Mouse (Mus musculus): ENCODE results near the gene Flnb. TPM values are rescaled to one million over a fixed set of nuclear protein-coding genes. Genes with fewer than 3 reads are reported as not detected.

Gene Flnb
- 9.8 and 11.3 TPM in 2 replicates for polyA plus RNA-seq (2012; rRNA removed)

- H3K4me1 ChIP-seq (ENCODE audit: control insufficient read depth, insufficient read depth, low read length) = peaks cover 10% of the 10 kb centered on the region
Measured at GRCm38 (mm10) chr14:7817770-7818462, at the start of gene Flnb. Gene Flnb (plus strand): TSS chr14:7817957.

GRCm38 (mm10) chr14:7773714-7774389 lies 43.9 kb upstream of the Flnb start:
- Histone ChIP-seq H3K36me3 (ENCODE audit: control insufficient read depth, insufficient read depth, low read length) (no peaks in the 10 kb centered on the region), H3K4me3 (ENCODE audit: control insufficient read depth, low read depth, low read length) (peak overlapping the region; percentile 64), H3K27me3 (ENCODE audit: control insufficient read depth, insufficient read depth, low read length) (no peaks in the 10 kb centered on the region), H3K27ac (ENCODE audit: control insufficient read depth, insufficient read depth, low read depth, low read length) (no peak overlapping the region), H3K4me1 (ENCODE audit: control insufficient read depth, insufficient read depth, low read length) (no peaks in the 10 kb centered on the region)
- no peak for TF ChIP-seq POLR2A (IDR thresholded peaks at IDR 0.05; ENCODE audit: control insufficient read depth, low read depth, low read length)

More at GRCm38 (mm10) chr14:7817770-7818462, at the start of gene Flnb:
- no peaks in the 10 kb centered on the region for H3K27me3 ChIP-seq (ENCODE audit: control insufficient read depth, insufficient read depth, low read length)
- no peaks in the 10 kb centered on the region for H3K36me3 ChIP-seq (ENCODE audit: control insufficient read depth, insufficient read depth, low read length)
- no peak within 1 kb of the TSS for H3K27ac ChIP-seq (ENCODE audit: control insufficient read depth, insufficient read depth, low read depth, low read length)
- peak within 1 kb of the TSS; percentile 44 for H3K4me3 ChIP-seq (ENCODE audit: control insufficient read depth, low read depth, low read length)
- peak; percentile 52 for TF ChIP-seq POLR2A (IDR thresholded peaks at IDR 0.05; ENCODE audit: control insufficient read depth, low read depth, low read length)
- peak; percentile 89; the same call in 1 of the 2 replicates for TF ChIP-seq CTCF (IDR thresholded peaks at IDR 0.05; ENCODE audit: control insufficient read depth, insufficient read depth, insufficient replicate concordance, low read depth, low read length)

GRCm38 (mm10) chr14:7786073-7786472 lies 31.7 kb upstream of the Flnb start:
- no peak overlapping the region for H3K27ac ChIP-seq (ENCODE audit: control insufficient read depth, insufficient read depth, low read depth, low read length)

GRCm38 (mm10) chr14:7789266-7790030 lies 28.3 kb upstream of the Flnb start:
- no peaks in the 10 kb centered on the region; the same call in 1 of the 2 replicates for H3K36me3 ChIP-seq (ENCODE audit: control insufficient read depth, insufficient read depth, low read length)
- H3K4me3 ChIP-seq (ENCODE audit: control insufficient read depth, low read depth, low read length) = peak overlapping the region; percentile 48
- H3K4me1 ChIP-seq (ENCODE audit: control insufficient read depth, insufficient read depth, low read length) = peaks cover 9% of the 10 kb centered on the region
- TF ChIP-seq POLR2A (IDR thresholded peaks at IDR 0.05; ENCODE audit: control insufficient read depth, low read depth, low read length) (no peak), CTCF (IDR thresholded peaks at IDR 0.05; ENCODE audit: control insufficient read depth, insufficient read depth, insufficient replicate concordance, low read depth, low read length) (no peak)
- no peak overlapping the region for H3K27ac ChIP-seq (ENCODE audit: control insufficient read depth, insufficient read depth, low read depth, low read length)
- no peaks in the 10 kb centered on the region for H3K27me3 ChIP-seq (ENCODE audit: control insufficient read depth, insufficient read depth, low read length)

More at GRCm38 (mm10) chr14:7786073-7786472, 31.7 kb upstream of the Flnb start:
- TF ChIP-seq CTCF (IDR thresholded peaks at IDR 0.05; ENCODE audit: control insufficient read depth, insufficient read depth, insufficient replicate concordance, low read depth, low read length) = no peak
- no peak for TF ChIP-seq POLR2A (IDR thresholded peaks at IDR 0.05; ENCODE audit: control insufficient read depth, low read depth, low read length)
- Histone ChIP-seq H3K36me3 (ENCODE audit: control insufficient read depth, insufficient read depth, low read length) (no peaks in the 10 kb centered on the region; the same call in 1 of the 2 replicates), H3K27me3 (ENCODE audit: control insufficient read depth, insufficient read depth, low read length) (no peaks in the 10 kb centered on the region), H3K4me1 (ENCODE audit: control insufficient read depth, insufficient read depth, low read length) (no peaks in the 10 kb centered on the region; the same call in none of the 2 replicates), H3K4me3 (ENCODE audit: control insufficient read depth, low read depth, low read length) (no peak overlapping the region)

- H3K4me1 ChIP-seq (ENCODE audit: control insufficient read depth, insufficient read depth, low read length) = peaks cover 9% of the 10 kb centered on the region
- H3K27ac ChIP-seq (ENCODE audit: control insufficient read depth, insufficient read depth, low read depth, low read length) = peak overlapping the region; percentile 97
- H3K27me3 ChIP-seq (ENCODE audit: control insufficient read depth, insufficient read depth, low read length) = no peaks in the 10 kb centered on the region
- no peaks in the 10 kb centered on the region; the same call in 1 of the 2 replicates for H3K36me3 ChIP-seq (ENCODE audit: control insufficient read depth, insufficient read depth, low read length)
- TF ChIP-seq CTCF (IDR thresholded peaks at IDR 0.05; ENCODE audit: control insufficient read depth, insufficient read depth, insufficient replicate concordance, low read depth, low read length) = 0 out of 2 replicates have a peak, but pooled peaks have one; percentile 13
- TF ChIP-seq POLR2A (IDR thresholded peaks at IDR 0.05; ENCODE audit: control insufficient read depth, low read depth, low read length) = peak; percentile 51; the same call in 1 of the 2 replicates
- H3K4me3 ChIP-seq (ENCODE audit: control insufficient read depth, low read depth, low read length) = peak overlapping the region; percentile 89
Measured at GRCm38 (mm10) chr14:7791061-7791531, 26.7 kb upstream of the Flnb start.

GRCm38 (mm10) chr14:7791532-7792159 lies 26.1 kb upstream of the Flnb start, which contains the start of gene Gm26661:
Gene Gm26661 (plus strand): TSS chr14:7791587.
- H3K27ac ChIP-seq (ENCODE audit: control insufficient read depth, insufficient read depth, low read depth, low read length) = peak within 1 kb of the TSS; percentile 97
- H3K27me3 ChIP-seq (ENCODE audit: control insufficient read depth, insufficient read depth, low read length) = no peaks in the 10 kb centered on the region
- H3K4me3 ChIP-seq (ENCODE audit: control insufficient read depth, low read depth, low read length) = peak within 1 kb of the TSS; percentile 89
- H3K4me1 ChIP-seq (ENCODE audit: control insufficient read depth, insufficient read depth, low read length) = peaks cover 9% of the 10 kb centered on the region
- TF ChIP-seq CTCF (IDR thresholded peaks at IDR 0.05; ENCODE audit: control insufficient read depth, insufficient read depth, insufficient replicate concordance, low read depth, low read length) (no peak), POLR2A (IDR thresholded peaks at IDR 0.05; ENCODE audit: control insufficient read depth, low read depth, low read length) (peak; percentile 69)
- no peaks in the 10 kb centered on the region; the same call in 1 of the 2 replicates for H3K36me3 ChIP-seq (ENCODE audit: control insufficient read depth, insufficient read depth, low read length)
